Mouse (Mus musculus) spleen, adult 2 months (tissue): Measurements from ENCODE around the gene Phf6. TPM values are rescaled to one million over a fixed set of nuclear protein-coding genes. Genes with fewer than 3 reads are reported as not detected.
"Not testable (repeated sequence)": the region's sequence is repeated elsewhere in the genome, so short reads cannot be mapped to it uniquely, and the experiment has no call there.

Source experiments
- DNase-seq, 2 experiments: peaks; one replicate each; pipeline versions ENCODE4 v3.0.0 to v3.0.0-alpha.2; 2012 to 2021; ENCODE audit warnings: low spot score in 2 of 2, low read depth in 1 of 2
- H3K27ac ChIP-seq: fragments of 200-500 bp; 2 replicates; pipeline ENCODE4 v1.5.1; 2012; ENCODE audit warnings: low read length, inconsistent platforms; ENCODE audit not compliant: insufficient read depth
- H3K27me3 ChIP-seq: fragments of 200-500 bp; 2 replicates; pipeline ENCODE4 v1.6.1; 2012; ENCODE audit warnings: mild to moderate bottlenecking, moderate library complexity, low read length, inconsistent platforms; ENCODE audit not compliant: control insufficient read depth, insufficient read depth
- H3K36me3 ChIP-seq: fragments of 200-500 bp; 2 replicates; pipeline ENCODE4 v1.6.1; 2012; ENCODE audit warnings: mild to moderate bottlenecking, low read length, inconsistent platforms; ENCODE audit not compliant: control insufficient read depth, insufficient read depth
- H3K4me1 ChIP-seq: fragments of 200-500 bp; 2 replicates; pipeline ENCODE4 v1.6.1; 2011; ENCODE audit warnings: inconsistent platforms; ENCODE audit not compliant: control insufficient read depth, insufficient read depth, insufficient read length
- H3K4me3 ChIP-seq: fragments of 200-500 bp; 2 replicates; pipeline ENCODE4 v1.5.1; 2011; ENCODE audit warnings: mild to moderate bottlenecking, inconsistent platforms; ENCODE audit not compliant: insufficient read depth, insufficient read length; ENCODE audit errors: extremely low read depth
- CTCF ChIP-seq: fragments of 200-500 bp; IDR thresholded peaks from 2 replicates; pipeline ENCODE4 v1.5.1; 2011; ENCODE audit warnings: mild to moderate bottlenecking, inconsistent platforms; ENCODE audit not compliant: insufficient read depth, insufficient read length, insufficient replicate concordance; ENCODE audit errors: extremely low read depth
- POLR2A ChIP-seq: fragments of 200-500 bp; IDR thresholded peaks from 2 replicates; pipeline ENCODE4 v1.6.1; 2011; ENCODE audit warnings: low read depth, low read length, inconsistent platforms
- WGBS: fragments of 180-500 bp; shearing (Covaris S2); methylation state at CpG from one replicate; pipeline ENCODE4 v1.1.7; 2018; 5-methylcytosine and 5-hydroxymethylcytosine counted together
- polyA plus RNA-seq: library from polyadenylated mRNA; depleted of rRNA; stranded (reverse); fragments of >200 nt; gene quantifications from 2 replicates; pipeline ENCODE4 v1.2.3, GENCODE M21; 2012; rRNA removed

The Phf6 gene
- polyA plus RNA-seq, result 1.4 and 1.5 TPM in 2 replicates

GRCm38 (mm10) chrX:52911587-52912371, at the start of gene Phf6:
Phf6 (plus strand) TSS chrX:52912266.
- WGBS, result 40% methylated on average over 47 of the region's 54 CpGs
- Histone ChIP-seq H3K36me3 (no peaks in the 10 kb centered on the region), H3K4me1 (no peaks in the 10 kb centered on the region), H3K27ac (peak within 1 kb of the TSS; percentile 92), H3K27me3 (no peaks in the 10 kb centered on the region), H3K4me3 (peak within 1 kb of the TSS; percentile 89)
- DNase-seq, result peak; percentile 76 to 86
- TF ChIP-seq POLR2A (0 out of 2 replicates have a peak, but pooled peaks have one; percentile 21), CTCF (no peak)

GRCm38 (mm10) chrX:52864126-52864525, 47.9 kb upstream of the Phf6 start:
- DNase-seq, result peak; percentile 2
- Histone ChIP-seq H3K4me1 (no peaks in the 10 kb centered on the region), H3K36me3 (no peaks in the 10 kb centered on the region), H3K4me3 (no peak overlapping the region), H3K27ac (no peak overlapping the region), H3K27me3 (no peaks in the 10 kb centered on the region)
- peak; percentile 20; the same call in 1 of the 2 replicates for TF ChIP-seq CTCF
- no peak for TF ChIP-seq POLR2A
- WGBS, result 75% methylated on average over 2 of the region's 2 CpGs

- not testable (repeated sequence) for H3K36me3 ChIP-seq, H3K27ac ChIP-seq, H3K27me3 ChIP-seq, DNase-seq, H3K4me3 ChIP-seq, H3K4me1 ChIP-seq
- WGBS, result 80% methylated on average over 14 of the region's 27 CpGs
Measured at GRCm38 (mm10) chrX:52898486-52898885, 13.6 kb upstream of the Phf6 start.

- Histone ChIP-seq H3K4me1 (no peaks in the 10 kb centered on the region), H3K36me3 (no peaks in the 10 kb centered on the region), H3K27me3 (no peaks in the 10 kb centered on the region), H3K27ac (peak overlapping the region; percentile 92), H3K4me3 (peak overlapping the region; percentile 89)
- DNase-seq, result no peak
- 22% methylated on average over 26 of the region's 26 CpGs for WGBS
- no peak for TF ChIP-seq POLR2A
- no peak for TF ChIP-seq CTCF
Measured at GRCm38 (mm10) chrX:52912372-52912728, 284 bp downstream of the Phf6 start.

- Histone ChIP-seq H3K4me1 (no peaks in the 10 kb centered on the region), H3K36me3 (no peaks in the 10 kb centered on the region), H3K27ac (peak overlapping the region; percentile 92), H3K4me3 (peak overlapping the region; percentile 89), H3K27me3 (no peaks in the 10 kb centered on the region)
- DNase-seq, result peak in 1 of 2 experiments; percentile 11
- no peak for TF ChIP-seq CTCF
- no peak for TF ChIP-seq POLR2A
- WGBS, result 27% methylated on average over 31 of the region's 31 CpGs
Measured at GRCm38 (mm10) chrX:52912826-52913701, 998 bp downstream of the Phf6 start.

- no peak for TF ChIP-seq CTCF
- no peak for TF ChIP-seq POLR2A
- no peaks in the 10 kb centered on the region for H3K4me1 ChIP-seq
- no peaks in the 10 kb centered on the region for H3K27me3 ChIP-seq
- no peak overlapping the region for H3K4me3 ChIP-seq
- DNase-seq, result peak in 1 of 2 experiments; percentile 21
- 33% methylated on average over 4 of the region's 4 CpGs for WGBS
- H3K36me3 ChIP-seq, result no peaks in the 10 kb centered on the region
- no peak overlapping the region for H3K27ac ChIP-seq
Measured at GRCm38 (mm10) chrX:52913856-52914255, 1.8 kb downstream of the Phf6 start.
